Mouse (Mus musculus) liver, postnatal 0 days (tissue): ENCODE results near the gene Arv1. TPM values are rescaled to one million over a fixed set of nuclear protein-coding genes. Genes with fewer than 3 reads are reported as not detected.

Experiments used
- ATAC-seq: fragments of 200-750 bp; cut with Nextera tagmentation; 2 replicates; pipeline ENCODE4 v1.8.0; 2017; ENCODE audit warnings: mild to moderate bottlenecking, moderate library complexity
- DNase-seq: peaks from one replicate; pipeline ENCODE4 v3.0.0-alpha.2; 2016
- H3K27ac ChIP-seq: fragments of 300-500 bp; sonication (generic); 2 replicates; pipeline ENCODE4 v1.5.1; 2014; ENCODE audit warnings: antibody characterized with exemption, moderate library complexity, mild to moderate bottlenecking, low read depth
- H3K27me3 ChIP-seq: fragments of 300-500 bp; sonication (generic); 2 replicates; pipeline ENCODE4 v1.6.1; 2014; ENCODE audit warnings: low read length, control low read depth, mixed read lengths; ENCODE audit not compliant: insufficient read depth
- H3K36me3 ChIP-seq: fragments of 300-500 bp; sonication (generic); replicated peaks from 2 replicates; pipeline ENCODE4 v1.6.1; 2014; ENCODE audit warnings: mild to moderate bottlenecking, control low read depth, low read length, moderate library complexity, mixed read lengths; ENCODE audit not compliant: insufficient read depth
- H3K4me1 ChIP-seq: fragments of 300-500 bp; sonication (generic); 2 replicates; pipeline ENCODE4 v1.6.1; 2014; ENCODE audit warnings: antibody characterized with exemption, mild to moderate bottlenecking, control low read depth; ENCODE audit not compliant: insufficient read depth
- H3K4me2 ChIP-seq: fragments of 300-500 bp; sonication (generic); 2 replicates; pipeline ENCODE4 v1.6.1; 2014; ENCODE audit warnings: low read depth, mild to moderate bottlenecking, low read length, moderate library complexity, mixed read lengths
- H3K4me3 ChIP-seq: fragments of 300-500 bp; sonication (generic); 2 replicates; pipeline ENCODE4 v1.5.1; 2014; ENCODE audit warnings: low read depth, low read length
- H3K9ac ChIP-seq: fragments of 300-500 bp; sonication (generic); replicated peaks from 2 replicates; pipeline ENCODE4 v1.6.1; 2014; ENCODE audit warnings: mild to moderate bottlenecking, moderate library complexity
- H3K9me3 ChIP-seq: fragments of 300-500 bp; sonication (generic); 2 replicates; pipeline ENCODE4 v1.6.1; 2016; ENCODE audit warnings: mild to moderate bottlenecking, control low read depth, low read length, mixed read lengths
- CTCF ChIP-seq: sonication (generic); IDR thresholded peaks from 2 replicates; pipeline ENCODE4 v1.5.1; 2016; ENCODE audit warnings: antibody characterized with exemption, low read depth
- EP300 ChIP-seq: IDR thresholded peaks from 2 replicates; pipeline ENCODE4 v1.6.1; 2016; ENCODE audit warnings: antibody characterized with exemption, low read depth, mild to moderate bottlenecking
- WGBS: fragments of 180-500 bp; shearing (Covaris S2); extraction: QIAGEN DNeasy Blood & Tissue Kit; methylation state at CpG from one replicate; pipeline ENCODE4 v1.1.7; 2014; ENCODE audit not compliant: insufficient replicate concordance; 5-methylcytosine and 5-hydroxymethylcytosine counted together
- polyA plus RNA-seq: library from polyadenylated mRNA; unstranded; fragments of >200 nt; fragmentation: Nextera tagmentation; extraction: Ambion mirVana; gene quantifications from 2 replicates; pipeline ENCODE4 v1.2.1, GENCODE M21; 2015

Arv1 gene
- polyA plus RNA-seq, 1 experiment from 2014 or later = 4.5 TPM

GRCm38 (mm10) chr8:124775695-124776094, 53.8 kb downstream of the Arv1 start:
- H3K27ac ChIP-seq = no peak overlapping the region
- WGBS = 18% methylated on average over 16 of the region's 16 CpGs
- peak; percentile 75 for DNase-seq

GRCm38 (mm10) chr8:124780236-124780635, 58.3 kb downstream of the Arv1 start:
- TF ChIP-seq CTCF (no peak), EP300 (no peak)
- Histone ChIP-seq H3K4me2 (no peak overlapping the region), H3K27ac (no peak overlapping the region), H3K9ac (no peak overlapping the region), H3K4me3 (no peak overlapping the region), H3K27me3 (0 out of 2 replicates have a peak, but pooled peaks cover 2% of the 10 kb centered on the region), H3K36me3 (no peaks in the 10 kb centered on the region), H3K9me3 (no peaks in the 10 kb centered on the region), H3K4me1 (no peaks in the 10 kb centered on the region)
- DNase-seq (no peak), ATAC-seq (no peak)
- 14% methylated on average over 7 of the region's 7 CpGs for WGBS

More at GRCm38 (mm10) chr8:124775695-124776094, 53.8 kb downstream of the Arv1 start:
- H3K27me3 ChIP-seq = 0 out of 2 replicates have a peak, but pooled peaks cover 5% of the 10 kb centered on the region
- no peaks in the 10 kb centered on the region for H3K4me1 ChIP-seq
- H3K9me3 ChIP-seq = no peaks in the 10 kb centered on the region
- H3K9ac ChIP-seq = no peak overlapping the region
- ATAC-seq = no peak
- no peaks in the 10 kb centered on the region for H3K36me3 ChIP-seq
- H3K4me2 ChIP-seq = peak overlapping the region; percentile 30; the same call in 1 of the 2 replicates
- TF ChIP-seq CTCF (peak; percentile 80), EP300 (no peak)
- no peak overlapping the region for H3K4me3 ChIP-seq

GRCm38 (mm10) chr8:124782431-124782830, 60.5 kb downstream of the Arv1 start:
- WGBS = 59% methylated on average over 3 of the region's 3 CpGs
- Histone ChIP-seq H3K4me2 (no peak overlapping the region), H3K4me1 (no peaks in the 10 kb centered on the region), H3K36me3 (no peaks in the 10 kb centered on the region), H3K27ac (no peak overlapping the region), H3K4me3 (no peak overlapping the region), H3K9me3 (no peaks in the 10 kb centered on the region), H3K27me3 (no peaks in the 10 kb centered on the region), H3K9ac (no peak overlapping the region)
- TF ChIP-seq CTCF (no peak), EP300 (no peak)
- ATAC-seq (no peak), DNase-seq (no peak)

GRCm38 (mm10) chr8:124783228-124783627, 61.3 kb downstream of the Arv1 start:
- Histone ChIP-seq H3K27me3 (no peaks in the 10 kb centered on the region), H3K27ac (no peak overlapping the region), H3K4me1 (no peaks in the 10 kb centered on the region), H3K4me3 (no peak overlapping the region), H3K9me3 (no peaks in the 10 kb centered on the region), H3K9ac (no peak overlapping the region), H3K36me3 (no peaks in the 10 kb centered on the region), H3K4me2 (no peak overlapping the region)
- ATAC-seq (no peak), DNase-seq (no peak)
- TF ChIP-seq CTCF (no peak), EP300 (no peak)
- WGBS = 78% methylated on average over 15 of the region's 15 CpGs

Other genes with a start within 250 kb of the Arv1 start
- gene Cog2, start 201.4 kb upstream of the Arv1 start, polyA plus RNA-seq = 9.7 and 12.1 TPM in 2 replicates
- 782 and 883 TPM in 2 replicates for gene Agt, start 152.4 kb upstream of the Arv1 start, polyA plus RNA-seq
- gene Capn9, start 146.0 kb upstream of the Arv1 start, polyA plus RNA-seq = 0.26 TPM in 1 of 2 replicates, not detected in the other
- 4.1 and 4.2 TPM in 2 replicates for gene 2310022B05Rik, start 58.8 kb upstream of the Arv1 start, polyA plus RNA-seq
- gene Ttc13, start 156 bp upstream of the Arv1 start, polyA plus RNA-seq = 11.5 and 14.0 TPM in 2 replicates
- gene Fam89a, start 29.7 kb downstream of the Arv1 start, polyA plus RNA-seq = 3.7 and 5.6 TPM in 2 replicates
- 0.05 and 0.06 TPM in 2 replicates for gene Trim67, start 71.0 kb downstream of the Arv1 start, polyA plus RNA-seq
- gene Gnpat, start 140.9 kb downstream of the Arv1 start, polyA plus RNA-seq = 20.9 and 24.2 TPM in 2 replicates
- gene 2810004N23Rik, start 141.0 kb downstream of the Arv1 start, polyA plus RNA-seq = 16.8 and 17.6 TPM in 2 replicates
- 2.7 and 2.8 TPM in 2 replicates for gene Exoc8, start 175.6 kb downstream of the Arv1 start, polyA plus RNA-seq
- 3.7 and 4.0 TPM in 2 replicates for gene Sprtn, start 175.7 kb downstream of the Arv1 start, polyA plus RNA-seq
- 3.2 and 3.3 TPM in 2 replicates for gene Egln1, start 227.2 kb downstream of the Arv1 start, polyA plus RNA-seq